Mouse (Mus musculus) brain, adult 2 months (tissue): Measurements from ENCODE around the gene Stat5a.

Source experiments
- DNase-seq: peaks from one replicate; pipeline ENCODE4 v3.0.0; 2011; ENCODE audit warnings: low read depth, low spot score

Gene Stat5a

GRCm38 (mm10) chr11:100836923-100837702, 22.0 kb upstream of the Stat5a start:
- no peak for DNase-seq

DNA sequence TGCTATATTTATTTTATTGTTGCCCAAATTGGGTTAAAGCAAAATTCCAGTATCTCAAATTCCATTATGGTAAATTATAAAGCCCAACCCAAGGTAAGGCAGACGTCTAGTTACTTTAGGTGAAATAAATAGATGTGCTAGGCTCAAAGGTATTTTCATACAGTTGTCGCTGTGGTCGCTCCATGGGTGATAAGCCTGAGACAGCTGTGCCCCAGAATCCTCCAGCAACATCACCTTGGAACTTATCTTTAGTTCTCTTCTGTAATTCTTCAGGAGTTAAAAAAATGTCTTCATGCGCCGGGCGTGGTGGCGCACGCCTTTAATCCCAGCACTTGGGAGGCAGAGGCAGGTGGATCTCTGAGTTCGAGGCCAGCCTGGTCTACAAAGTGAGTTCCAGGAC, 20.3 kb upstream of the Stat5a start:
- DNase-seq, result no peak

- DNase-seq, result no peak
These were observed 19.6 kb upstream of the Stat5a start for GRCm38 (mm10) chr11:100839523-100839922.

DNA sequence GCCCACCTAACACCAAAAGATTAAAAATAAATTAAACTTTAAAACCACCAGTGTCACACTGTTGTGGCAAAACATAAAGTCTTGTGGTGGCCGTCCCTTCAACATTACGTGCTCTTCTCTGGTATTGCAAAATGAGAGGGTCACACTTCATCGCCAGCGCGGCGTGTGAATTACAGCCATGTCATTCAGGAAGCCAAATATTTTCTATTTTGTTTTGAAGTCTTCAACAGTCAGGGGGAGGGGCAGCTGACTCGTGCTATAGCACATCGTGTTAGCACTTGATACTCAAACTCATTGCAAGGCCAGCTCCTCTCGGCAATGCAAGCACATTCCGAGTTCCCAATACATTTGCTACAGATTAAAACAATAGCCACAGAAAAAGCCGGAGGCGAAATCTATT, 18.3 kb upstream of the Stat5a start:
- no peak for DNase-seq

DNA sequence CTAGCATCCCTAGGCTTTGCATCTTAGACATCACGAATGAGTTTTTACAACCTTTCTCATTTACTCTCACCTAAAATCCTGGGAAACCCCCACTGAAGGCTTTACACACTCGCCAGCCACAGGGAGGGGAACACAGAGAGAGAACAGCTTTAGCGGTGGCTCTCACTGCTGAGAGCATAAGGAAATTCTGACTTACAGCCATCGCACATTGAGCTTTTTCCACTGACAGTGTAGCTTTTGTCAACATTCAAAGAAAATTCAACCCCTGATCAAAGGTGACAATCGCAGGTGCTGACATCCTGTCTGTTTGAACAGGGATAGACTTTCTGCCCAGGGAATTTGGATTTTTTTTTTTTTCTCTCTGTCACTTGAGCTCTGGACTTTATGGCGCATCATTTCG, 17.1 kb upstream of the Stat5a start:
- no peak for DNase-seq

GRCm38 (mm10) chr11:100843070-100843669, 16.0 kb upstream of the Stat5a start:
- no peak for DNase-seq

- no peak for DNase-seq
These were observed 15.0 kb upstream of the Stat5a start for GRCm38 (mm10) chr11:100844121-100844520.

GRCm38 (mm10) chr11:100845793-100846192, 13.4 kb upstream of the Stat5a start:
- no peak for DNase-seq

GRCm38 (mm10) chr11:100847572-100847971, 11.6 kb upstream of the Stat5a start:
- no peak for DNase-seq

DNA sequence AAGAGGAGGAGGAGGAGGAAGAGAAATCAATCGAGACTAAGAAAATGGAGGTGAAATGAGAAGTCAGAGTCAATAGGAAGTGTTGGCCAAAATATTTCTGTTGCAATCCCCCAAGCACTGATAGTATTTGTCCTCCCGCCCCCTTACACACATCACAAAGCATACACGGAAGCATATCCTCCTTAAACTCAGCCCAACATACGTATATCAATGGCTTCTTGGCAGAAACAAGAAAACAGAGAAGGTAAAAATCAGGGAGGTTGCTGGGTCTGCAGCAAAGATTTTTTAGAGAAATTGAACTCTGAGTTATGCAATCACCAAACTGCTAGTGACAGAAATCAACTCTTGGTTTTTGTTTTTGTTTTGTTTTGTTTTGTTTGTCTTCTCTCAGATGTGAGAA, 11.1 kb upstream of the Stat5a start:
- DNase-seq, result no peak

GRCm38 (mm10) chr11:100848789-100849379, 10.3 kb upstream of the Stat5a start:
- no peak for DNase-seq

DNA sequence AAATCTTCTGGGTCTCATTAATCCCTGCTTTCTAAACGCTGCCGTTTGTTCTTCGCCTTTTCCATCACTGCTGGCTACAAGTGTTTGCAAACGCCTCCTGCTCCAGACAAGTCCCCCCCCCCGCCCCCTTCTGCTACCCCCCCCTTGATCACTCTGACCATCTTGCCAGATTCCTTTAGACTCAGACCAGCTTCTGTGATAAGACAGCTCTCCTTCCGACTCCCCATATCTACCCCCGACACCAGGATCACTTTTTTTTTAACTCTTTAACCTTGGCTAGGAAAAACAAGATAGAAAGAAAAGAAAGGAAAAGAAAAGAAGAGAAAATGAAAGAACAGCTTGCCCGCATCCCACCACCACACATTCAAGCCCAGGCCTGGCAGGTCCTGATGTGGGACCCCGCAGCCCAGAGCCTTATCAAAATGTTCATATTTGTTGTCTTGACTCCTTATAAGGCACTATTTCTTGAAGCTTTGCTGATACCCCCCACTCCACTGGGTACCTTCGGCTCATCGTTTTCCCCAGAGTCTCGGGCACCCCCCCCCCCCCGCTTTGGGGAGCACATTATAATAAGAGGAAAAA, 9.6 kb upstream of the Stat5a start:
- DNase-seq, result no peak

DNA sequence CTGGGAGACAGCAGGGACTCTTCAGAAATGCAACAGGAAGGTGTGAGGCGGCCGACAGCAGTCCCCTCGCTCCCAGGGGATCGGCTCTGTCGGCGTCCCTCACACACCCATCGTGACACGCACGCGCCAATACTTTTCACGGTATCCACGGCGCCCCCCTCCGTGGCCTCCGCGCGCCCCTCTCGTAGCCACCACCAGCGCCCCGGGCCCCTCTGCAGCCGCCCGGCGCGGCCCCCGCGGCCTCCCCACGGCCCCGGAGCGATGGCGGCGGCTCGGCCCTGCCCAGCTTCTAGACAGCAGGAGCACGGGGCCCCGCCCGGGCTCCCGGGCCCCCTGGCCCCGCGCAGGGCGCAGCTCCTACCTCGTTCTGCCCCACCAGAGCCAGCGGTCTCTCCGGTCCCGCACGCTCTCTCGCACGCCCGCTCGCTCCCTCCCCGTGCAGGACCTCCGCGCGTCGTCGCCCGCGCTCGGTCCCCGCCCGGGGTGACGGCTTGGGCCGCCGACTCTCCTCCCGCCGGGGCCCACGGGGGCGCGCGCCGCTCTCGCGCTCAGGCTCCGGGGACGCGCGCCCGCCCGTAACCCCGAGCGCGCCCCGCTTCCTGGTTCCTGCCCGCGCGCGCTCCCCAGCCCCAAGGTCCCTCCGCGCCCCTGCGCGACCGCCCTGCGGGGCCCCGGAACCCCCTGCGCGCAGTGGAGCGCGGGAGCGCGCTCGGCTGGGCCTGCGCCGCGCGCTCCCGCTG, 8.9 kb upstream of the Stat5a start, which contains the start of gene Stat5b:
Gene Stat5b, minus strand, starts transcription at position 687 of the 740 bp plus-strand sequence.
- peak; percentile 87 for DNase-seq

- DNase-seq, result peak; percentile 58
These were observed 8.2 kb upstream of the Stat5a start for GRCm38 (mm10) chr11:100850778-100851528.

DNA sequence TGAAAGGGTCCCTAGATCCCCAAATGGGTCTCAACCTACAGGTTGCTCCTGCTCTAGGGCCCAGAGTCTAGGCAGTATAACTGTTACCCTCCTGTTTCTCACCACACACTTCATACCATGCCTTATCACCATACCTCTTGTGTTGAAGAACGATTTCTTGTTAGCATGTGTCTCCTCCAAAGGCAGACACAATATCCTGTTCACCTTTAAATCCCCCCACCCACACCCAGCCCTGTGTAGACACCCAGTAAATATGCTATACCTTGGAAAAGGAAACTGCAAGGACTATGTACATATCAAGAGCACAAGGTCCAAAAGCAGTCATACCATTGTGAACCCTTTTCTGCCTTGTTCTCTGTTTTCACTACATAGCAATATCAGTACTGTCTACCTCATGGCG, 7.1 kb upstream of the Stat5a start:
- no peak for DNase-seq

DNA sequence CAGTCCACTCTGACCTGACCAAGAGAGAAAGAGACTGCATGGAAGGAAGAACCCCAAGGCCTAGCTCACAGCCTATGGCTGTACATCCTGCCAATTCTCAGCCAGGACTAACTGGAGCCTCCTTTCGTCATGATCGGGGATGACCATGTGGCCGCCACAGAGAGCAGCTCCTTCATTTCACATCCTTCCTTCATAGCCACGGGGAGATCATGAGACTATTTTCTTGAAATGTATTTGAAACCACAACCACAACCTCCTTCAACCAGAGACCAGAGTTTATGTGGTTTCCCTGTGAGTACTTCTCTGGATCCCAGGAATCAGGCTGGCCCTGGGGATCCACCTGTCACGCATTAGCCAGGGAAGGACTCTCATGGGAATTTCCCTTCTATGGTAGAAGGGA, 6.1 kb upstream of the Stat5a start:
- DNase-seq, result no peak

DNA sequence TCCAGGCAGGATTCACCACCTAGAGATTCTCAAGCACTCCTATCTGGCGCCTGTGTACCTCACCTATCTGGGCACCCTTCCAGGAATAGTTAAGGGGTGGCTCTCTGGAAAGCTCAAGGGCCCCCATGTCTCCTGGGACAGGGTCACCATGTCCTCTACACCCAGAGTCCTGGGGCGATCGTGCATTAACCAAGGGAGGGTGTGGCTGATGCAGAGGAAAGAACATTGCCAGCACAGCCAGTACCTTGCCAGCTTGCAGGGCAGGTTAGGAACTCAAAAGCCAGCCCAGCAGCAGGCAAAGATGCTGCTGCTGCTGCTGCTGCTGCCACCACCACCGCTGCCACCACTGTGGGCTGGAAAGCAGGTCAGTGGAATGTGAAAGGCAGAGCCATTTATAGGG, 4.9 kb upstream of the Stat5a start:
- no peak for DNase-seq

GRCm38 (mm10) chr11:100855178-100855577, 4.0 kb upstream of the Stat5a start:
- DNase-seq, result no peak

DNA sequence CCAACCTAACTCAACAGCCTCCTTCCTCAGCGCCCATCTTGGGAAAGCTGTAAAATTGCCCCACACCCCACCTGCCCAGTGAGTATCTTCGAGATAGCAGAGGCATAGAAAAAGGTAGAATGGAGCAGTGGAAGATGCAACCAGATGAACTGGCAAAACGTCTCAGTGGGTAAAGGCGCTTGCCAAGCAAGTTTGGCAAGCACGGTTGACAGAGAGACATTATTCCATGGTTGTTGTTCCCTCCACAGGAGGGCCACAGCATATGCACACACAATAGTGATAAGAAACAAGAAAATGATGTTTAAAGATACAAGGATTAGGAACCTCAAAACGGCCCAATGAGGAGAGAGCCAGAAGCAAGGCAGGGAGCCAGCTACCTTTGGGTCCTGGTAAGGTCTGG, 1.2 kb upstream of the Stat5a start:
- no peak for DNase-seq

DNA sequence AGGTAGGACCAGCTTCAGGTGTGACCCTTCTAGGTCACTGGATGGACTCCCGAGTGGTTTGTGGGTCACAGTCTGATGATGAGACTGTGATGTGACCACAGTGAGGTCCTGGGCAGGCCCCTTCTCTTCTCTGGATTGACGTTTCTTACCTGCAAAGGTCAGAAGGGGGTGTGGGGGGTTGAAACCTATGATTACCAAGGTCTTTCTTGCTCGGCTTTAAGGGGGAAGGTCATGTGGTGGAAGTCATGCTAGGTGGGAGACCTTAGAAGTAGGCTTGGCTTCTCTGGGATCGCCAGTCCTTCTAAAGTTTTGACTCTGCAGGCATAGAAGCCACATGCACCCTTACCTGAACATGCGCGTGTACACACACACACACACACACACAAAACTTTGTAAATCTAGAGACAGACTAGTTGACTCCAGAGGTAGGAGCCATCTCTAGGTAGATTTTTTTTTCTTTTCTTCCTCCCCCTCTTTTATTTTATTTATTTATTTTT, 476 bp downstream of the Stat5a start:
- DNase-seq, result no peak
